Mouse (Mus musculus) ES-Bruce4 (cell line): ENCODE results near the gene Dennd4a.

Experiments
- CTCF ChIP-seq: IDR thresholded peaks from one replicate; pipeline ENCODE4 v1.8.1; 2011; ENCODE audit warnings: low read depth, low read length
- EP300 ChIP-seq: IDR thresholded peaks from 2 replicates; pipeline ENCODE4 v1.6.1; 2011; ENCODE audit warnings: low read depth, low read length; ENCODE audit not compliant: insufficient read depth
- POLR2A ChIP-seq: IDR thresholded peaks from one replicate; pipeline ENCODE4 v1.8.1; 2011; ENCODE audit warnings: low read length; ENCODE audit not compliant: insufficient read depth

- TF ChIP-seq CTCF (no peak), EP300 (no peak), POLR2A (no peak)
These were observed 8.6 kb upstream of the Dennd4a start for GRCm38 (mm10) chr9:64802561-64802960.
